Mouse (Mus musculus): ENCODE measurements at regions not wholly inside any gene's neighbourhood (a gene's known extent, or its start where the extent isn't known, plus 50 kb on each side); places are given as distances from the start of the nearest gene placed in this dataset.
"Not testable (repeated sequence)": the region's sequence is repeated elsewhere in the genome, so short reads cannot be mapped to it uniquely, and the experiment has no call there.

DNA sequence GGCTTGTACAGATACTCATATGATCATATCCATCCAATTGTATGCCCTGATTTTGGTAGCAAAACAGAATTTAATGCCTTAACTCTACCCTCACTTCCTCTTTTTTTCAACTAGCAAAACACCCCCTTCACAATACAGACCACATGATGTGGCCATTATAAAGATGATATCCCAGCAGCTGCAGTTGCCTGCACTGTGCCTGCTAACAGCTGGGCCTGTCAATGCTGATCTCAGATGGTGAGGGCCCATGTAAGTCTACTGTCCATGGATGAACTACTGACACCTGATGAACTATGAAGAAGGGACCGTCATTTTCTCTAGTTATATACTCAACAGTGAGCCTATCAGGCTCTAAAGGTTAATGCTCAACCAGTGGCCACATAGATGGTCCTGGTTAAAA is 191.8 kb upstream of the Fmr1 start:
- no peak for ATAC-seq (ENCODE audit: low FRiP score, low read depth)
- 97% methylated on average over 1 of the region's 1 CpGs for WGBS
- Histone ChIP-seq H3K9ac (replicated peaks) (no peak overlapping the region), H3K4me3 (no peak overlapping the region), H3K27ac (replicated peaks) (no peak overlapping the region), H3K9me3 (no peaks in the 10 kb centered on the region), H3K4me1 (no peaks in the 10 kb centered on the region), H3K27me3 (no peaks in the 10 kb centered on the region), H3K4me2 (replicated peaks) (no peak overlapping the region), H3K36me3 (no peaks in the 10 kb centered on the region)

GRCm38 (mm10) chrX:68492052-68492451 is 186.3 kb upstream of the Fmr1 start:
- not testable (repeated sequence) for H3K4me3 ChIP-seq; H3K36me3 ChIP-seq; H3K9me3 ChIP-seq; H3K4me1 ChIP-seq; H3K27ac ChIP-seq (replicated peaks); H3K4me2 ChIP-seq (replicated peaks); H3K27me3 ChIP-seq; H3K9ac ChIP-seq (replicated peaks); ATAC-seq (ENCODE audit: low FRiP score, low read depth)
- WGBS: 39% methylated on average over 1 of the region's 1 CpGs

DNA sequence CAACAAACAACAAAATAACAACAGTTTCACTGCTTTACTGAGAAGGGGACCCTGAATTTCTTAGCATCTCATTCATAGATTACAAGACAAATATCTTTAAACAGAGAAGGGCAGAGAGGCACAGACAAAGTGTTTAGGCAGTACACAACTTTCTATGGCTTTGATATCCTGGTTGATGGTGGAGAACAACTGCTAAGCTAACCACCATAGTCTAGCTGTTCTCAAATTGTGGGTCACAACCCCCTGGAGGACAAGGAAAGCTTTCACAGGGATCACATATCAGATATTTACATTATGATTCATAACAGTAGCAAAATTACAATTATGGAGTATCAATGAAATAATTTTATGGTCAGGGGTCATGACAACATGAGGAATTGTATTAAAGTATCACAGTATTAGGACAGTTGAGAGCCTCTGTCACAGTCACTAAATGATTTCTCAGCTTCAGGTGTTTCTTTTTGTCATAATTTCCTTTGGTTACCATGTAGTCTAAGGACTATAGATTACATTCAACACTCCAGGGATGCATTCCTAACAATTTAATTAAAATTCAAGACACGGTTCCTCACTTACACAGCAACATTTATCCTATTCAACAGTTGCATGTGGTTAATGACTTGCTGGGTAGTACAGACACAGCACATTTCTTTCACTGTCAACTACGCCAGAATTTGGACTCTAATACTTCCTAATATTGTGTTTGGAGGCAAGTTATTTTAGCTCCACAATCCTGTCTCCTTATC is 183.8 kb upstream of the Fmr1 start:
- Histone ChIP-seq H3K4me1 (no peaks in the 10 kb centered on the region), H3K9ac (replicated peaks) (no peak overlapping the region), H3K27me3 (no peaks in the 10 kb centered on the region), H3K4me3 (no peak overlapping the region), H3K9me3 (no peaks in the 10 kb centered on the region), H3K4me2 (replicated peaks) (no peak overlapping the region), H3K36me3 (no peaks in the 10 kb centered on the region), H3K27ac (replicated peaks) (no peak overlapping the region)
- WGBS: 75% methylated on average over 2 of the region's 2 CpGs
- no peak for ATAC-seq (ENCODE audit: low FRiP score, low read depth)

GRCm38 (mm10) chrX:68495144-68495493 is 183.2 kb upstream of the Fmr1 start:
- ATAC-seq (ENCODE audit: low FRiP score, low read depth): no peak
- no peaks in the 10 kb centered on the region for H3K4me1 ChIP-seq
- WGBS: 81% methylated on average over 3 of the region's 3 CpGs

DNA sequence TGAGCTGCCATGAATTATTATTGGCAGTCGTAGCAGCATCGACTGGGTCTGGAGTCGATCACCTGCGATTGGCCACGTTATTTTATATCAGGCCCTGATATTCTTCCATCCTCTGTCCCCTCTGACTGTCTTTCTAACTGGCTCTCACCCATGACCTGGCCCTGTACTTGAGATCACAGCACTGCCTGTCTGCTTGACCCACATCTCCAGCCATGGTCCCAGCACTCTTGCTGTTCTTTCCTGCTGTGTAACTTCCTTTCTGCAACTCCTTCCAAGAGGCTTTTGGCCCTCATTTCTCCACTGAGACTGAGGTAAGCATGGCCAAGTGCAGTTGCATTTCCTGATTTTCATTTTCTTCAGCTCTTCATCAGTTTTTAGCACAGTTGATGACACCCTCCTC is 182.6 kb upstream of the Fmr1 start:
- Histone ChIP-seq H3K27me3 (no peaks in the 10 kb centered on the region), H3K9ac (replicated peaks) (no peak overlapping the region), H3K4me3 (no peak overlapping the region), H3K9me3 (no peaks in the 10 kb centered on the region), H3K36me3 (no peaks in the 10 kb centered on the region), H3K27ac (replicated peaks) (no peak overlapping the region), H3K4me2 (replicated peaks) (no peak overlapping the region), H3K4me1 (no peaks in the 10 kb centered on the region)
- ATAC-seq (ENCODE audit: low FRiP score, low read depth): no peak
- WGBS: 86% methylated on average over 5 of the region's 5 CpGs

More at GRCm38 (mm10) chrX:68495144-68495493, 183.2 kb upstream of the Fmr1 start:
- Histone ChIP-seq H3K4me3 (no peak overlapping the region), H3K27me3 (no peaks in the 10 kb centered on the region), H3K36me3 (no peaks in the 10 kb centered on the region), H3K9me3 (no peaks in the 10 kb centered on the region), H3K9ac (replicated peaks) (no peak overlapping the region), H3K27ac (replicated peaks) (no peak overlapping the region), H3K4me2 (replicated peaks) (no peak overlapping the region)

GRCm38 (mm10) chrX:68497886-68498285 is 180.5 kb upstream of the Fmr1 start:
- H3K4me3 ChIP-seq: no peak overlapping the region
- no peak overlapping the region for H3K27ac ChIP-seq (replicated peaks)
- no peak for ATAC-seq (ENCODE audit: low FRiP score, low read depth)
- no peaks in the 10 kb centered on the region for H3K9me3 ChIP-seq
- no peaks in the 10 kb centered on the region for H3K36me3 ChIP-seq
- no peak overlapping the region for H3K9ac ChIP-seq (replicated peaks)
- 85% methylated on average over 4 of the region's 4 CpGs for WGBS
- no peaks in the 10 kb centered on the region for H3K4me1 ChIP-seq
- no peak overlapping the region for H3K4me2 ChIP-seq (replicated peaks)
- H3K27me3 ChIP-seq: no peaks in the 10 kb centered on the region

DNA sequence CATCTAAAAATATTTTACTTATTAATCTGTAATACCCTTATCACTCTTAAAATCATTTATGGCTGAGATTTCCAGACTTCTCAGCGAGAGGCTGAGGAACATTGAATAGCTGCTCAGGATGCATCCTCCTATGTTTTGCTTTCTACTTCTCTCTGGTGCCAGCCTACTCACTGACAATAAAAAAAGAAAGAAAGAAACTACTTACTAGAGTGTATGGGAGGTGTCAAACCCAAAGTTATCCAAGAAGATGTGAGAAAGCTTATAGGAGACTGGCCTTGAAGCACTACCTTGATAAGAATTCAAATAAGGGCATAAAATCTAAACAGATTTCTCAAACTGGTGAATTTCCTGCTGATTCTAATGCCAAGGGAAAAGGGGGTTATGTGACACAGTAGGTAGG is 175.4 kb upstream of the Fmr1 start:
- Histone ChIP-seq H3K9ac (replicated peaks) (no peak overlapping the region), H3K4me3 (no peak overlapping the region), H3K36me3 (no peaks in the 10 kb centered on the region), H3K27ac (replicated peaks) (no peak overlapping the region), H3K27me3 (no peaks in the 10 kb centered on the region), H3K9me3 (no peaks in the 10 kb centered on the region), H3K4me1 (no peaks in the 10 kb centered on the region), H3K4me2 (replicated peaks) (no peak overlapping the region)
- WGBS: 75% methylated on average over 1 of the region's 1 CpGs
- ATAC-seq (ENCODE audit: low FRiP score, low read depth): no peak

GRCm38 (mm10) chrX:68507664-68508063 is 170.7 kb upstream of the Fmr1 start:
- 55% methylated on average over 1 of the region's 1 CpGs for WGBS
- H3K4me3 ChIP-seq: no peak overlapping the region
- no peak for ATAC-seq (ENCODE audit: low FRiP score, low read depth)

DNA sequence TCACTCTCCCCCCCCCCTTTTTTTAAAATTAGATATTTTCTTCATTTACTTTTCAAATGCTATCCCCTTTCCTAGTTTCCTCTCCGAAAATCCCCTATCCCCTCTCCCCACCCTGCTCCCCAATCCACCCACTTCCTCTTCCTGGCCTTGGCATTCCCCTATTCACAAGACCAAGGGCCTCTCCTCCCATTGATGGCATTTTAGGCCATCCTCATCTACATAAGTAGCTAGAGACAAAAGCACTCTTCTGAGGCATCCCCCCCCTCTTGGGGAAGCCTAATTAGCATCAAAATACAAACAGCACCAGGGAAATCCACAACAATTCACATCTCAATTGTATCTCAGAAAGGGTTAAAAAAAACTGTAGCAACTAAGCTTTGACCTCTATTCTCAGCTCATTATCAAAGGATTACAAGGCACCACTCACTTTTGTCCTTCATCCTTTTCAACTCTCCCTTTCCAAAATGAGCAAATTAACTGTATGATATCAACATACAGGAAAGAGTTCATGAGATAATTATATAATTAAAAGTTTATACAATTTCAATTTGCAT is 166.1 kb upstream of the Fmr1 start:
- Histone ChIP-seq H3K4me2 (replicated peaks) (no peak overlapping the region), H3K9me3 (no peaks in the 10 kb centered on the region), H3K4me1 (no peaks in the 10 kb centered on the region), H3K27ac (replicated peaks) (no peak overlapping the region), H3K36me3 (no peaks in the 10 kb centered on the region), H3K4me3 (no peak overlapping the region), H3K9ac (replicated peaks) (no peak overlapping the region), H3K27me3 (no peaks in the 10 kb centered on the region)
- 37% methylated on average over 1 of the region's 1 CpGs for WGBS
- peak; percentile 86; the same call in 1 of the 2 replicates for ATAC-seq (ENCODE audit: low FRiP score, low read depth)

More at GRCm38 (mm10) chrX:68507664-68508063, 170.7 kb upstream of the Fmr1 start:
- Histone ChIP-seq H3K36me3 (no peaks in the 10 kb centered on the region), H3K4me1 (no peaks in the 10 kb centered on the region), H3K27ac (replicated peaks) (no peak overlapping the region), H3K9ac (replicated peaks) (no peak overlapping the region), H3K9me3 (no peaks in the 10 kb centered on the region), H3K4me2 (replicated peaks) (no peak overlapping the region), H3K27me3 (no peaks in the 10 kb centered on the region)

GRCm38 (mm10) chrX:68546561-68546960 is 131.8 kb upstream of the Fmr1 start:
- H3K27me3 ChIP-seq: no peaks in the 10 kb centered on the region
- 66% methylated on average over 2 of the region's 2 CpGs for WGBS
- H3K9me3 ChIP-seq: no peaks in the 10 kb centered on the region
- no peak overlapping the region for H3K4me2 ChIP-seq (replicated peaks)
- H3K4me1 ChIP-seq: no peaks in the 10 kb centered on the region
- no peak overlapping the region for H3K9ac ChIP-seq (replicated peaks)
- H3K27ac ChIP-seq (replicated peaks): no peak overlapping the region
- H3K4me3 ChIP-seq: no peak overlapping the region
- H3K36me3 ChIP-seq: no peaks in the 10 kb centered on the region
- no peak for ATAC-seq (ENCODE audit: low FRiP score, low read depth)

- no peak overlapping the region for H3K27ac ChIP-seq (replicated peaks)
- H3K27me3 ChIP-seq: no peaks in the 10 kb centered on the region
- no peak for ATAC-seq (ENCODE audit: low FRiP score, low read depth)
- H3K9me3 ChIP-seq: no peaks in the 10 kb centered on the region
- no peak overlapping the region for H3K9ac ChIP-seq (replicated peaks)
- no peaks in the 10 kb centered on the region for H3K4me1 ChIP-seq
- no peaks in the 10 kb centered on the region for H3K36me3 ChIP-seq
- no peak overlapping the region for H3K4me3 ChIP-seq
- H3K4me2 ChIP-seq (replicated peaks): no peak overlapping the region
These were observed 124.3 kb upstream of the Fmr1 start for GRCm38 (mm10) chrX:68554031-68554430.

- H3K9ac ChIP-seq (replicated peaks): no peak overlapping the region
- H3K9me3 ChIP-seq: no peaks in the 10 kb centered on the region
- H3K4me1 ChIP-seq: no peaks in the 10 kb centered on the region
- no peak overlapping the region for H3K4me2 ChIP-seq (replicated peaks)
- no peaks in the 10 kb centered on the region for H3K36me3 ChIP-seq
- H3K27me3 ChIP-seq: no peaks in the 10 kb centered on the region
- WGBS: 87% methylated on average over 2 of the region's 2 CpGs
- no peak overlapping the region for H3K27ac ChIP-seq (replicated peaks)
- no peak for ATAC-seq (ENCODE audit: low FRiP score, low read depth)
- H3K4me3 ChIP-seq: no peak overlapping the region
These were observed 120.6 kb upstream of the Fmr1 start for GRCm38 (mm10) chrX:68557717-68558116.

DNA sequence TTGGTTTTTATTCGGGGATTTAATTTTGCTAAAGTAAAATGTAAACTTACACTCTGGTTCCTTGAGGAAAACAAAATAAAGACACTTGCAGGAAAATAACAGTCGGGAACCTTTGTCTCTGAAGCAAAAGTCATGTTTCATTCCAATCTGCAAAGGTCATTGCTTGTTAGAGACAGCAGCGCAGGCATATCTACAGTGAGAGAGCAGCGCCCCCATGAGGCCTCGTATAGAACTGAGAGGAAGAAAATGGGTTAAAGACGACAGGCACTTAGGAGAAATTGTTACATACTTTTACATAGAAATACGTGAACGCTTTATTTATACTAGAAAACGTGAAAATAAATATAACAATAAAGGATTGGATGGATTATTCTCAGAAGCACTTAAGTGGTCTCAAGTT is 93.1 kb upstream of the Fmr1 start:
- Histone ChIP-seq H3K4me2 (replicated peaks) (no peak overlapping the region), H3K9ac (replicated peaks) (no peak overlapping the region), H3K27me3 (no peaks in the 10 kb centered on the region), H3K4me3 (no peak overlapping the region), H3K27ac (replicated peaks) (no peak overlapping the region), H3K4me1 (no peaks in the 10 kb centered on the region), H3K9me3 (no peaks in the 10 kb centered on the region), H3K36me3 (no peaks in the 10 kb centered on the region)
- WGBS: 28% methylated on average over 9 of the region's 9 CpGs
- ATAC-seq (ENCODE audit: low FRiP score, low read depth): no peak
